Mouse (Mus musculus): Measurements from ENCODE around the gene Ripply1. TPM values are rescaled to one million over a fixed set of nuclear protein-coding genes. Genes with fewer than 3 reads are reported as not detected.
"Not testable (repeated sequence)": the region's sequence is repeated elsewhere in the genome, so short reads cannot be mapped to it uniquely, and the experiment has no call there.

Ripply1 gene
- polyA plus RNA-seq, 1 experiment from 2014 or later, result not detected

GRCm38 (mm10) chrX:139774309-139775083 is 7.7 kb downstream of the Ripply1 start:
- no peaks in the 10 kb centered on the region for H3K9me3 ChIP-seq (ENCODE audit: control insufficient read depth, low read length)
- WGBS, result 42% methylated on average over 18 of the region's 18 CpGs
- H3K27ac ChIP-seq (ENCODE audit: low read depth, low read length), result no peak overlapping the region
- no peaks in the 10 kb centered on the region for H3K4me1 ChIP-seq (ENCODE audit: control insufficient read depth, insufficient read depth, low read length)
- H3K9ac ChIP-seq (ENCODE audit: low read length), result no peak overlapping the region
- no peak for ATAC-seq (ENCODE audit: insufficient read depth, low FRiP score, low TSS enrichment)
- H3K4me2 ChIP-seq (ENCODE audit: low read depth), result no peak overlapping the region
- no peaks in the 10 kb centered on the region for H3K36me3 ChIP-seq (ENCODE audit: control insufficient read depth, insufficient read depth, low read length)
- H3K27me3 ChIP-seq (ENCODE audit: control insufficient read depth, insufficient read depth, low read length), result peaks cover 2% of the 10 kb centered on the region
- no peak overlapping the region for H3K4me3 ChIP-seq (ENCODE audit: low read depth, low read length)
- peak; percentile 50 for DNase-seq (ENCODE audit: low spot score)

- no peak overlapping the region for H3K27ac ChIP-seq (ENCODE audit: low read depth, low read length)
- WGBS, result 72% methylated on average over 13 of the region's 13 CpGs
- H3K4me1 ChIP-seq (ENCODE audit: control insufficient read depth, insufficient read depth, low read length), result no peaks in the 10 kb centered on the region
- no peaks in the 10 kb centered on the region for H3K9me3 ChIP-seq (ENCODE audit: control insufficient read depth, low read length)
- ATAC-seq (ENCODE audit: insufficient read depth, low FRiP score, low TSS enrichment) (no peak), DNase-seq (ENCODE audit: low spot score) (no peak)
- no peaks in the 10 kb centered on the region for H3K36me3 ChIP-seq (ENCODE audit: control insufficient read depth, insufficient read depth, low read length)
- no peak overlapping the region for H3K4me2 ChIP-seq (ENCODE audit: low read depth)
- no peaks in the 10 kb centered on the region; the same call in 1 of the 2 replicates for H3K27me3 ChIP-seq (ENCODE audit: control insufficient read depth, insufficient read depth, low read length)
- H3K9ac ChIP-seq (ENCODE audit: low read length), result no peak overlapping the region
- H3K4me3 ChIP-seq (ENCODE audit: low read depth, low read length), result no peak overlapping the region
These were observed 12.0 kb downstream of the Ripply1 start for GRCm38 (mm10) chrX:139769975-139770637.

- H3K4me1 ChIP-seq (ENCODE audit: control insufficient read depth, insufficient read depth, low read length), result no peaks in the 10 kb centered on the region
- WGBS, result 86% methylated on average over 2 of the region's 2 CpGs
- ATAC-seq (ENCODE audit: insufficient read depth, low FRiP score, low TSS enrichment) (no peak), DNase-seq (ENCODE audit: low spot score) (peak; percentile 24)
- H3K4me3 ChIP-seq (ENCODE audit: low read depth, low read length), result no peak overlapping the region
- H3K4me2 ChIP-seq (ENCODE audit: low read depth), result no peak overlapping the region
- no peaks in the 10 kb centered on the region for H3K9me3 ChIP-seq (ENCODE audit: control insufficient read depth, low read length)
- H3K9ac ChIP-seq (ENCODE audit: low read length), result no peak overlapping the region
- no peaks in the 10 kb centered on the region for H3K36me3 ChIP-seq (ENCODE audit: control insufficient read depth, insufficient read depth, low read length)
- H3K27ac ChIP-seq (ENCODE audit: low read depth, low read length), result no peak overlapping the region
- no peaks in the 10 kb centered on the region for H3K27me3 ChIP-seq (ENCODE audit: control insufficient read depth, insufficient read depth, low read length)
These were observed 19.6 kb downstream of the Ripply1 start for GRCm38 (mm10) chrX:139762546-139762945.

- not testable (repeated sequence) for H3K4me2 ChIP-seq (ENCODE audit: low read depth); H3K9ac ChIP-seq (ENCODE audit: low read length); H3K4me1 ChIP-seq (ENCODE audit: control insufficient read depth, insufficient read depth, low read length); H3K27me3 ChIP-seq (ENCODE audit: control insufficient read depth, insufficient read depth, low read length); H3K9me3 ChIP-seq (ENCODE audit: control insufficient read depth, low read length); H3K27ac ChIP-seq (ENCODE audit: low read depth, low read length); H3K36me3 ChIP-seq (ENCODE audit: control insufficient read depth, insufficient read depth, low read length); ATAC-seq (ENCODE audit: insufficient read depth, low FRiP score, low TSS enrichment); DNase-seq (ENCODE audit: low spot score); H3K4me3 ChIP-seq (ENCODE audit: low read depth, low read length)
- WGBS, result 89% methylated on average over 3 of the region's 3 CpGs
These were observed 23.5 kb downstream of the Ripply1 start for GRCm38 (mm10) chrX:139758634-139759033.

GRCm38 (mm10) chrX:139751855-139752254 is 30.3 kb downstream of the Ripply1 start:
- WGBS, result 4% methylated on average over 1 of the region's 1 CpGs
- ATAC-seq (ENCODE audit: insufficient read depth, low FRiP score, low TSS enrichment), result no peak
- H3K27ac ChIP-seq (ENCODE audit: low read depth, low read length), result no peak overlapping the region

GRCm38 (mm10) chrX:139737066-139737465 is 45.1 kb downstream of the Ripply1 start:
- WGBS, result 92% methylated on average over 5 of the region's 5 CpGs
- H3K36me3 ChIP-seq (ENCODE audit: control insufficient read depth, insufficient read depth, low read length), result no peaks in the 10 kb centered on the region
- no peaks in the 10 kb centered on the region for H3K9me3 ChIP-seq (ENCODE audit: control insufficient read depth, low read length)
- no peak overlapping the region for H3K4me3 ChIP-seq (ENCODE audit: low read depth, low read length)
- no peak overlapping the region for H3K4me2 ChIP-seq (ENCODE audit: low read depth)
- H3K27me3 ChIP-seq (ENCODE audit: control insufficient read depth, insufficient read depth, low read length), result no peaks in the 10 kb centered on the region
- ATAC-seq (ENCODE audit: insufficient read depth, low FRiP score, low TSS enrichment) (no peak), DNase-seq (ENCODE audit: low spot score) (no peak)
- no peak overlapping the region for H3K27ac ChIP-seq (ENCODE audit: low read depth, low read length)
- no peaks in the 10 kb centered on the region for H3K4me1 ChIP-seq (ENCODE audit: control insufficient read depth, insufficient read depth, low read length)
- H3K9ac ChIP-seq (ENCODE audit: low read length), result no peak overlapping the region

More at GRCm38 (mm10) chrX:139751855-139752254, 30.3 kb downstream of the Ripply1 start:
- Histone ChIP-seq H3K27me3 (ENCODE audit: control insufficient read depth, insufficient read depth, low read length) (no peaks in the 10 kb centered on the region), H3K4me1 (ENCODE audit: control insufficient read depth, insufficient read depth, low read length) (no peaks in the 10 kb centered on the region), H3K36me3 (ENCODE audit: control insufficient read depth, insufficient read depth, low read length) (no peaks in the 10 kb centered on the region), H3K9ac (ENCODE audit: low read length) (no peak overlapping the region), H3K4me2 (ENCODE audit: low read depth) (no peak overlapping the region), H3K9me3 (ENCODE audit: control insufficient read depth, low read length) (no peaks in the 10 kb centered on the region), H3K4me3 (ENCODE audit: low read depth, low read length) (no peak overlapping the region)
- DNase-seq (ENCODE audit: low spot score), result peak; percentile 27

- Histone ChIP-seq H3K27ac (ENCODE audit: low read depth, low read length) (no peak overlapping the region), H3K36me3 (ENCODE audit: control insufficient read depth, insufficient read depth, low read length) (no peaks in the 10 kb centered on the region), H3K9me3 (ENCODE audit: control insufficient read depth, low read length) (no peaks in the 10 kb centered on the region), H3K4me1 (ENCODE audit: control insufficient read depth, insufficient read depth, low read length) (no peaks in the 10 kb centered on the region), H3K4me2 (ENCODE audit: low read depth) (no peak overlapping the region), H3K9ac (ENCODE audit: low read length) (no peak overlapping the region), H3K27me3 (ENCODE audit: control insufficient read depth, insufficient read depth, low read length) (no peaks in the 10 kb centered on the region), H3K4me3 (ENCODE audit: low read depth, low read length) (no peak overlapping the region)
- 89% methylated on average over 3 of the region's 3 CpGs for WGBS
- DNase-seq (ENCODE audit: low spot score), result no peak
- no peak for ATAC-seq (ENCODE audit: insufficient read depth, low FRiP score, low TSS enrichment)
These were observed 51.6 kb downstream of the Ripply1 start for GRCm38 (mm10) chrX:139730541-139730940.
